In genomic region chr9:15941818-15942217, GRCm38 (mm10) we compare ENCODE assay signal across 15 mouse cellular contexts.
"Had no signal": no experiment of that assay in that cellular context is flagged by ENCODE, and none has a peak within 500 bp of the region (broad histone marks: within the 10 kb centered on the region; RNA-seq: fewer than 3 reads in every experiment).

No protein-coding gene starts in this region.

- DNase-seq: kidney, adult 18-20 months; kidney, postnatal 10 days; kidney, postnatal 4 days; lung, postnatal 14 days; midbrain, embryonic 14.5 days; retina, postnatal 1 day; right cerebral cortex, postnatal 14 days; thymus, postnatal 36 days had no signal

- H3K9ac ChIP-seq: limb, embryonic 12.5 days; lung, embryonic 15.5 days; neural tube, embryonic 12.5 days; stomach, embryonic 15.5 days had no signal

- H3K4me3 ChIP-seq: layer of hippocampus, adult 2 months; limb, embryonic 12.5 days; lung, embryonic 15.5 days; myocyte; neural tube, embryonic 12.5 days; stomach, embryonic 15.5 days had no signal

- H3K9me3 ChIP-seq: limb, embryonic 12.5 days; lung, embryonic 15.5 days; neural tube, embryonic 12.5 days; stomach, embryonic 15.5 days had no signal

- H3K4me2 ChIP-seq: limb, embryonic 12.5 days; lung, embryonic 15.5 days; neural tube, embryonic 12.5 days; stomach, embryonic 15.5 days had no signal

- H3K27ac ChIP-seq: layer of hippocampus, adult 2 months; limb, embryonic 12.5 days; lung, embryonic 15.5 days; macrophage; neural tube, embryonic 12.5 days; stomach, embryonic 15.5 days had no signal

- H3K36me3 ChIP-seq: lung, embryonic 15.5 days; stomach, embryonic 15.5 days had no signal

- H3K27me3 ChIP-seq: limb, embryonic 12.5 days; lung, embryonic 15.5 days; neural tube, embryonic 12.5 days; stomach, embryonic 15.5 days had no signal

- H3K4me1 ChIP-seq: lung, embryonic 15.5 days; stomach, embryonic 15.5 days had no signal
